Mouse (Mus musculus) kidney, embryonic 16.5 days (tissue): ENCODE results near the gene Spata45. TPM values are rescaled to one million over a fixed set of nuclear protein-coding genes. Genes with fewer than 3 reads are reported as not detected.

Experiments
- ATAC-seq: fragments of 200-750 bp; cut with Nextera tagmentation; 2 replicates; pipeline ENCODE4 v1.8.0; 2017; ENCODE audit warnings: moderate TSS enrichment; ENCODE audit not compliant: low FRiP score, low TSS enrichment
- H3K27ac ChIP-seq: fragments of 300-500 bp; sonication (generic); 2 replicates; pipeline ENCODE4 v1.5.1; 2014; ENCODE audit warnings: low read length
- H3K27me3 ChIP-seq: fragments of 300-500 bp; sonication (generic); 2 replicates; pipeline ENCODE4 v1.6.1; 2014; ENCODE audit warnings: low read length, control low read depth, mixed read lengths; ENCODE audit not compliant: insufficient read depth
- H3K36me3 ChIP-seq: fragments of 300-500 bp; sonication (generic); 2 replicates; pipeline ENCODE4 v1.6.1; 2014; ENCODE audit warnings: low read length, control low read depth, mixed read lengths; ENCODE audit not compliant: insufficient read depth
- H3K4me1 ChIP-seq: fragments of 300-500 bp; sonication (generic); 2 replicates; pipeline ENCODE4 v1.6.1; 2014; ENCODE audit warnings: low read length, control low read depth, mixed read lengths; ENCODE audit not compliant: insufficient read depth
- H3K4me2 ChIP-seq: fragments of 300-500 bp; sonication (generic); replicated peaks from 2 replicates; pipeline ENCODE4 v1.6.1; 2014; ENCODE audit warnings: low read depth, low read length
- H3K4me3 ChIP-seq: fragments of 300-500 bp; sonication (generic); 2 replicates; pipeline ENCODE4 v1.5.1; 2014; ENCODE audit warnings: mild to moderate bottlenecking, low read length
- H3K9ac ChIP-seq: fragments of 300-500 bp; sonication (generic); replicated peaks from 2 replicates; pipeline ENCODE4 v1.6.1; 2014; ENCODE audit warnings: low read length
- H3K9me3 ChIP-seq: fragments of 300-500 bp; sonication (generic); 2 replicates; pipeline ENCODE4 v1.6.1; 2016; ENCODE audit warnings: low read length, control low read depth
- WGBS: fragments of 180-500 bp; shearing (Covaris S2); extraction: QIAGEN DNeasy Blood & Tissue Kit; methylation state at CpG from one replicate; pipeline ENCODE4 v1.1.7; 2014; 5-methylcytosine and 5-hydroxymethylcytosine counted together
- polyA plus RNA-seq: library from polyadenylated mRNA; unstranded; fragments of >200 nt; fragmentation: Nextera tagmentation; extraction: Ambion mirVana; gene quantifications from 2 replicates; pipeline ENCODE4 v1.2.1, GENCODE M21; 2015

The Spata45 gene
- polyA plus RNA-seq, 1 experiment from 2014 or later = not detected

DNA sequence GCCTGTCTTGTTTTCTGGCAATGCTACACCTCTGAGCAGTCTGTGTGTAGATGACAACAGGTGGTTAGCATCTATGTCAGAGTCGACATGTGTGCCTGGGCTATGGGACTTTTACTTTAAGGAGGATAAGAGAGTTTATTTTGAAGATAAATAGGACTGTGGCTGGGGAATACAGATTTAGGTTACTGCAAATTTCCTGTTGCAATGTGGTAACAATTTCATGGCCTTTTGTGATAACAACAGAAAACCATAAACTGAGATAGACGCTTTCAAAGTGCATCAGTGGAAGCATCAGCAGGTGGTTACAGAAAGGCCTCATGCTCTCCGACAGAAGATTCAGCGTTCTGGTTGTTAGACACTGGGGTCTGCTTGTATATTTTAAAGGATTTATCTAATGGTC is 37.0 kb downstream of the Spata45 start:
- no peak overlapping the region for H3K4me2 ChIP-seq
- H3K9me3 ChIP-seq = no peaks in the 10 kb centered on the region
- H3K9ac ChIP-seq = no peak overlapping the region
- H3K27me3 ChIP-seq = no peaks in the 10 kb centered on the region
- ATAC-seq = 0 out of 2 replicates have a peak, but pooled peaks have one; percentile 28
- H3K36me3 ChIP-seq = peaks cover 53% of the 10 kb centered on the region
- no peaks in the 10 kb centered on the region for H3K4me1 ChIP-seq
- no peak overlapping the region for H3K4me3 ChIP-seq
- WGBS = 60% methylated on average over 4 of the region's 4 CpGs
- H3K27ac ChIP-seq = no peak overlapping the region

- Histone ChIP-seq H3K4me1 (no peaks in the 10 kb centered on the region), H3K9me3 (no peaks in the 10 kb centered on the region), H3K27me3 (no peaks in the 10 kb centered on the region), H3K4me3 (no peak overlapping the region), H3K36me3 (peaks cover 50% of the 10 kb centered on the region), H3K4me2 (no peak overlapping the region), H3K9ac (no peak overlapping the region), H3K27ac (peak overlapping the region; percentile 28; the same call in 1 of the 2 replicates)
- 49% methylated on average over 10 of the region's 10 CpGs for WGBS
- peak; percentile 53; the same call in 1 of the 2 replicates for ATAC-seq
These were observed 38.9 kb downstream of the Spata45 start for GRCm38 (mm10) chr1:191075199-191075883.

- H3K4me3 ChIP-seq = no peak overlapping the region
- no peak overlapping the region for H3K4me2 ChIP-seq
- 84% methylated on average over 8 of the region's 8 CpGs for WGBS
- peaks cover 38% of the 10 kb centered on the region for H3K36me3 ChIP-seq
- ATAC-seq = 0 out of 2 replicates have a peak, but pooled peaks have one; percentile 25
- no peak overlapping the region for H3K27ac ChIP-seq
- H3K4me1 ChIP-seq = no peaks in the 10 kb centered on the region
- H3K9ac ChIP-seq = no peak overlapping the region
- H3K9me3 ChIP-seq = no peaks in the 10 kb centered on the region
- H3K27me3 ChIP-seq = no peaks in the 10 kb centered on the region
These were observed 46.8 kb downstream of the Spata45 start for GRCm38 (mm10) chr1:191083230-191083629.

- H3K9ac ChIP-seq = no peak overlapping the region
- H3K4me2 ChIP-seq = no peak overlapping the region
- no peaks in the 10 kb centered on the region for H3K27me3 ChIP-seq
- ATAC-seq = no peak
- H3K4me3 ChIP-seq = no peak overlapping the region
- 71% methylated on average over 5 of the region's 5 CpGs for WGBS
- H3K27ac ChIP-seq = no peak overlapping the region
- H3K9me3 ChIP-seq = no peaks in the 10 kb centered on the region
- H3K4me1 ChIP-seq = no peaks in the 10 kb centered on the region
- H3K36me3 ChIP-seq = peaks cover 31% of the 10 kb centered on the region
These were observed 48.6 kb downstream of the Spata45 start for GRCm38 (mm10) chr1:191084951-191085559.

GRCm38 (mm10) chr1:191085597-191085996 is 49.2 kb downstream of the Spata45 start:
- no peak overlapping the region for H3K4me2 ChIP-seq
- H3K4me3 ChIP-seq = no peak overlapping the region
- H3K9me3 ChIP-seq = no peaks in the 10 kb centered on the region
- ATAC-seq = no peak
- H3K4me1 ChIP-seq = no peaks in the 10 kb centered on the region
- no peak overlapping the region for H3K27ac ChIP-seq
- no peaks in the 10 kb centered on the region for H3K27me3 ChIP-seq
- WGBS = 72% methylated on average over 12 of the region's 12 CpGs
- peaks cover 26% of the 10 kb centered on the region for H3K36me3 ChIP-seq
- no peak overlapping the region for H3K9ac ChIP-seq

- WGBS = 81% methylated on average over 7 of the region's 7 CpGs
- H3K9me3 ChIP-seq = no peaks in the 10 kb centered on the region
- ATAC-seq = no peak
These were observed 50.0 kb downstream of the Spata45 start for GRCm38 (mm10) chr1:191086304-191086878.

GRCm38 (mm10) chr1:191086960-191087359 is 50.5 kb downstream of the Spata45 start:
- Histone ChIP-seq H3K4me3 (no peak overlapping the region), H3K36me3 (peaks cover 14% of the 10 kb centered on the region), H3K4me1 (peaks cover 2% of the 10 kb centered on the region; the same call in 1 of the 2 replicates), H3K9ac (no peak overlapping the region), H3K9me3 (no peaks in the 10 kb centered on the region), H3K27ac (no peak overlapping the region), H3K4me2 (no peak overlapping the region), H3K27me3 (no peaks in the 10 kb centered on the region)
- WGBS = 71% methylated on average over 8 of the region's 8 CpGs
- no peak for ATAC-seq

More at GRCm38 (mm10) chr1:191086304-191086878, 50.0 kb downstream of the Spata45 start:
- peaks cover 19% of the 10 kb centered on the region for H3K36me3 ChIP-seq
- no peak overlapping the region for H3K27ac ChIP-seq
- no peak overlapping the region for H3K4me2 ChIP-seq
- no peak overlapping the region for H3K4me3 ChIP-seq
- H3K9ac ChIP-seq = no peak overlapping the region
- no peaks in the 10 kb centered on the region for H3K27me3 ChIP-seq
- H3K4me1 ChIP-seq = no peaks in the 10 kb centered on the region

GRCm38 (mm10) chr1:191087955-191088354 is 51.5 kb downstream of the Spata45 start:
- Histone ChIP-seq H3K36me3 (0 out of 2 replicates have a peak, but pooled peaks cover 6% of the 10 kb centered on the region), H3K4me1 (peaks cover 9% of the 10 kb centered on the region), H3K9ac (no peak overlapping the region), H3K4me3 (no peak overlapping the region), H3K9me3 (no peaks in the 10 kb centered on the region), H3K27me3 (no peaks in the 10 kb centered on the region), H3K4me2 (no peak overlapping the region), H3K27ac (no peak overlapping the region)
- ATAC-seq = no peak
- 76% methylated on average over 5 of the region's 5 CpGs for WGBS

DNA sequence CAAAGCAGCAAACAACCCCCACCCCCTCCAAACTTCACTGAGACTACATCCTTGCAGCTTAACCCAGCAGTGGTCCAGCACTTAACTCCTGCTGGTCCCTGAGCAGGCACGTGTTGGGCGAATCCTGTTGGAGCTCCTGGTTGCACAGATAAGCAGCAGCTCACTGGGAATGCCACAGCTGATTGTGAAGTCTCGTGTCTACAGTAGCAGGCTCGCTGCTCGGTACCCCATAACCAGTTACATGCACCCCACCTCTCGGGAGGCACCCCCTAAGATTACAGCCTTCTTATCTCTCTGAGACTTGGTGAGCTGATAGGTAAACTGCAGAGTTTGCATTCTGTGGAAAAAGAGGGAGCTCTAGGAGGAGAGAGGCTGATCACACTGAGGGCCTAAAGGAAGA is 52.9 kb downstream of the Spata45 start:
- Histone ChIP-seq H3K9me3 (no peaks in the 10 kb centered on the region), H3K36me3 (0 out of 2 replicates have a peak, but pooled peaks cover 6% of the 10 kb centered on the region), H3K27me3 (no peaks in the 10 kb centered on the region), H3K4me3 (no peak overlapping the region), H3K4me2 (no peak overlapping the region), H3K9ac (no peak overlapping the region), H3K27ac (no peak overlapping the region), H3K4me1 (peaks cover 9% of the 10 kb centered on the region)
- no peak for ATAC-seq
- 69% methylated on average over 6 of the region's 6 CpGs for WGBS

DNA sequence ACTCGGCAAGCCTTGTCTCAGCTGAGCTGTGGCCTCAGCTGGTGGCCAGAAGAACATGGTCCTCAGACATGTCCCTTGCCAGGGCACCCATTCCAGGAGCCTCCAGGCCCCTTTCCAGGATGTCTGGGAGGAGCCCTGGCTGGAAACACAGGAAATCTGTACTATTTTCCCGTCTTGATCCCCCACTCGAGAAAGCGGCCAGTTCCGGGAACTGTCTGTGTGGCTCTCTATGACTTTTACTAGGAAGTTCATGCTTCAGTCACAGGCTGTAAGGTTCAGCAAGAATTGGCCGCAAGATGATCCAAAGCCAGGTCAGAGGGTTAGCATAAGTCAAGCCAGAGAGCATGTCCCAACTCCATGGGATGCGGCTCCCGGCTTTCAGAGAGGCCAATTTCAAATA is 55.6 kb downstream of the Spata45 start:
- no peak overlapping the region for H3K9ac ChIP-seq
- no peak overlapping the region for H3K27ac ChIP-seq
- no peaks in the 10 kb centered on the region for H3K36me3 ChIP-seq
- no peaks in the 10 kb centered on the region for H3K9me3 ChIP-seq
- H3K4me2 ChIP-seq = no peak overlapping the region
- WGBS = 40% methylated on average over 8 of the region's 8 CpGs
- H3K4me1 ChIP-seq = peaks cover 13% of the 10 kb centered on the region
- no peak overlapping the region for H3K4me3 ChIP-seq
- no peak for ATAC-seq
- no peaks in the 10 kb centered on the region for H3K27me3 ChIP-seq
